17 mouse cellular contexts compared by ENCODE assay signal in the genomic region with DNA sequence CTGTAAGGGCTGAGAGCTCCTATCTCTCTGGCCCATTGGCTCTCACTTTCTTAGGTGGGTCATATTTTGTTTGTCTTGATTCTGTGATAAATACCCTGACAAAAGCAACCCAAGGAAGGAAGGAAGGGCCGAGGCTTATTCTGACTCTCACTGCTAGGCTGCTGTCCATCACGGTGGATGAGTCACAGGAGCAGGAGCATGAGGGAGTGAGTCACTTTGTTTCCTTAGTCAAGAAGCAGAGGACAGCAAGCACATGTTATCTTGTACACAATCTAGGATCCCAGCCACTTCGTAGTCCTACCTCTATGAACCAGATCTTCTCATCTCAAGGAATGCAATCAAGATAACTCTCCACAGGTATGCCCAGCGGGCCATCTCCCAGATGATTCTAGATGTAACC.
A peak's percentile ranks its signal among the peaks of the same experiment; 100 is the strongest.
DNase-seq lines count a peak whose midpoint lies in the region; ATAC-seq and TF ChIP-seq lines count a peak whose summit lies in the region.
"Had no signal": no experiment of that assay in that cellular context is flagged by ENCODE, and none has a peak within 500 bp of the region (broad histone marks: within the 10 kb centered on the region; RNA-seq: fewer than 3 reads in every experiment).

No protein-coding gene starts in this region.

- TF ChIP-seq CTCF in lung, postnatal 0 days (IDR thresholded peaks at IDR 0.05) = no peak
- TF ChIP-seq CTCF in Patski (IDR thresholded peaks at IDR 0.05) = no peak

- WGBS in heart, embryonic 11.5 days (ENCODE audit: insufficient replicate concordance) = 54% methylated on average over 4 of the region's 4 CpGs
- 49% methylated on average over 4 of the region's 4 CpGs for WGBS in lung, postnatal 0 days
- 81% methylated on average over 4 of the region's 4 CpGs for WGBS in limb, embryonic 10.5 days

- no peak overlapping the region for H3K9ac ChIP-seq in heart, embryonic 11.5 days (ENCODE audit: low read depth, low read length)
- H3K9ac ChIP-seq in lung, postnatal 0 days (replicated peaks; ENCODE audit: low read depth) = no peak overlapping the region
- H3K9ac ChIP-seq: embryonic facial prominence, embryonic 15.5 days; hindbrain, embryonic 15.5 days; lung, embryonic 14.5 days had no signal

- no peaks in the 10 kb centered on the region for H3K36me3 ChIP-seq in heart, embryonic 11.5 days (ENCODE audit: control insufficient read depth, insufficient read depth, low read length)
- H3K36me3 ChIP-seq in lung, postnatal 0 days (ENCODE audit: insufficient read depth, low read length) = no peaks in the 10 kb centered on the region
- no peaks in the 10 kb centered on the region for H3K36me3 ChIP-seq in limb, embryonic 10.5 days
- H3K36me3 ChIP-seq: embryonic facial prominence, embryonic 15.5 days; hindbrain, embryonic 15.5 days had no signal

- POLR2A ChIA-PET in Patski (lab: Charles Lee) = no interaction called here

- DNase-seq in heart, adult 11 months = peak; percentile 92
- no peak for DNase-seq in lung, postnatal 0 days (ENCODE audit: low spot score)
- no peak for DNase-seq in lung, adult 18-20 months
- DNase-seq in Patski (ENCODE audit: low read depth, low spot score) = no peak
- no peak for DNase-seq in limb, embryonic 10.5 days (ENCODE audit: low spot score)
- DNase-seq in natural killer cell, adult 2 months (ENCODE audit: low spot score in 2 of 2) = no peak
- DNase-seq in testis, postnatal 10 days (ENCODE audit: low spot score) = no peak
- DNase-seq: cerebellum, adult 2 months; gastrocnemius, postnatal 14 days; liver; lung, embryonic 14.5 days; right cerebral cortex, adult 18-20 months had no signal

- no peaks in the 10 kb centered on the region for H3K9me3 ChIP-seq in heart, embryonic 11.5 days (replicated peaks; ENCODE audit: control insufficient read depth, low read length)
- no peaks in the 10 kb centered on the region for H3K9me3 ChIP-seq in lung, postnatal 0 days (ENCODE audit: low read length)
- no peaks in the 10 kb centered on the region for H3K9me3 ChIP-seq in limb, embryonic 10.5 days (replicated peaks)
- H3K9me3 ChIP-seq: embryonic facial prominence, embryonic 15.5 days; hindbrain, embryonic 15.5 days had no signal

- no peak overlapping the region for H3K4me2 ChIP-seq in heart, embryonic 11.5 days
- H3K4me2 ChIP-seq in lung, postnatal 0 days (replicated peaks; ENCODE audit: low read depth, low read length) = no peak overlapping the region
- H3K4me2 ChIP-seq: embryonic facial prominence, embryonic 15.5 days; hindbrain, embryonic 15.5 days; lung, embryonic 14.5 days had no signal

- in situ Hi-C loops in Patski (cut with MboI; ENCODE audit: low pct_unique_long_range_greater_than_20kb) = loop anchor here (25.0 kb wide), 1 partner anchor 619 kb away; a partner anchor contains a TSS

- no peaks in the 10 kb centered on the region for H3K27me3 ChIP-seq in heart, embryonic 11.5 days (ENCODE audit: control insufficient read depth, insufficient read depth, low read length)
- no peaks in the 10 kb centered on the region for H3K27me3 ChIP-seq in lung, postnatal 0 days (replicated peaks; ENCODE audit: insufficient read depth, low read length)
- no peaks in the 10 kb centered on the region for H3K27me3 ChIP-seq in Patski
- no peaks in the 10 kb centered on the region for H3K27me3 ChIP-seq in limb, embryonic 10.5 days (ENCODE audit: low read depth, poor library complexity, severe bottlenecking)
- H3K27me3 ChIP-seq: embryonic facial prominence, embryonic 15.5 days; hindbrain, embryonic 15.5 days had no signal

- no peak overlapping the region for H3K27ac ChIP-seq in heart, embryonic 11.5 days (ENCODE audit: low read depth, low read length)
- no peak overlapping the region for H3K27ac ChIP-seq in lung, postnatal 0 days (ENCODE audit: low read length)
- peak overlapping the region; percentile 39; the same call in 1 of the 2 replicates for H3K27ac ChIP-seq in limb, embryonic 10.5 days
- H3K27ac ChIP-seq: embryonic facial prominence, embryonic 15.5 days; hindbrain, embryonic 15.5 days had no signal

- H3K4me1 ChIP-seq in heart, embryonic 11.5 days (ENCODE audit: control insufficient read depth, insufficient read depth, low read length) = no peaks in the 10 kb centered on the region
- no peaks in the 10 kb centered on the region for H3K4me1 ChIP-seq in lung, postnatal 0 days (ENCODE audit: insufficient read depth, low read depth, low read length)
- peaks cover 41% of the 10 kb centered on the region for H3K4me1 ChIP-seq in limb, embryonic 10.5 days
- H3K4me1 ChIP-seq: embryonic facial prominence, embryonic 15.5 days; hindbrain, embryonic 15.5 days had no signal

- no peak for ATAC-seq in heart, embryonic 11.5 days (replicated peaks; ENCODE audit: insufficient number of reproducible peaks, low FRiP score, low TSS enrichment)
- peak; percentile 19; the same call in 1 of the 2 replicates for ATAC-seq in lung, postnatal 0 days
- ATAC-seq in Patski = peak; percentile 58
- ATAC-seq: CD4-positive, CD25-positive, alpha-beta regulatory T cell, adult 4 months; forebrain, embryonic 16.5 days had no signal

- CTCF ChIA-PET in Patski (lab: Charles Lee) = no interaction called here

- H3K4me3 ChIP-seq in heart, embryonic 11.5 days (ENCODE audit: low read depth, low read length) = no peak overlapping the region
- H3K4me3 ChIP-seq in lung, postnatal 0 days (ENCODE audit: low read depth, low read length) = no peak overlapping the region
- no peak overlapping the region for H3K4me3 ChIP-seq in limb, embryonic 10.5 days
- H3K4me3 ChIP-seq: embryonic facial prominence, embryonic 15.5 days; hindbrain, embryonic 15.5 days had no signal

- 0 out of 2 replicates have a peak, but pooled peaks have one; percentile 8 for TF ChIP-seq EP300 in lung, postnatal 0 days (IDR thresholded peaks at IDR 0.05)
